Mouse (Mus musculus) embryonic facial prominence, embryonic 12.5 days (tissue): ENCODE data around the gene Igsf6. TPM values are rescaled to one million over a fixed set of nuclear protein-coding genes. Genes with fewer than 3 reads are reported as not detected.

Source experiments
- ATAC-seq: fragments of 200-750 bp; cut with Nextera tagmentation; 2 replicates; pipeline ENCODE4 v1.8.0; 2017; ENCODE audit not compliant: insufficient number of reproducible peaks, insufficient read depth, low FRiP score, low TSS enrichment
- H3K27ac ChIP-seq: fragments of 300-500 bp; sonication (generic); 2 replicates; pipeline ENCODE4 v1.5.1; 2016; ENCODE audit warnings: mild to moderate bottlenecking
- H3K27me3 ChIP-seq: fragments of 300-500 bp; sonication (generic); 2 replicates; pipeline ENCODE4 v1.6.1; 2016; ENCODE audit warnings: mild to moderate bottlenecking, moderate library complexity
- H3K36me3 ChIP-seq: fragments of 300-500 bp; sonication (generic); 2 replicates; pipeline ENCODE4 v1.6.1; 2016; ENCODE audit warnings: mild to moderate bottlenecking
- H3K4me1 ChIP-seq: fragments of 300-500 bp; sonication (generic); 2 replicates; pipeline ENCODE4 v1.6.1; 2016
- H3K4me2 ChIP-seq: fragments of 300-500 bp; sonication (generic); replicated peaks from 2 replicates; pipeline ENCODE4 v1.6.1; 2016; ENCODE audit warnings: mild to moderate bottlenecking, moderate library complexity
- H3K4me3 ChIP-seq: fragments of 300-500 bp; sonication (generic); 2 replicates; pipeline ENCODE4 v1.5.1; 2016; ENCODE audit warnings: mild to moderate bottlenecking
- H3K9ac ChIP-seq: fragments of 300-500 bp; sonication (generic); 2 replicates; pipeline ENCODE4 v1.6.1; 2016; ENCODE audit warnings: mild to moderate bottlenecking, moderate library complexity
- H3K9me3 ChIP-seq: fragments of 300-500 bp; sonication (generic); 2 replicates; pipeline ENCODE4 v1.6.1; 2016; ENCODE audit warnings: mild to moderate bottlenecking, moderate library complexity
- WGBS: fragments of 180-500 bp; shearing (Covaris S2); methylation state at CpG from one replicate; pipeline ENCODE4 v1.1.7; 2016; 5-methylcytosine and 5-hydroxymethylcytosine counted together
- polyA plus RNA-seq: library from polyadenylated mRNA; unstranded; fragments of >200 nt; fragmentation: Nextera tagmentation; extraction: Ambion mirVana; gene quantifications from 2 replicates; pipeline ENCODE4 v1.2.1, GENCODE M21; 2016

Gene Igsf6
- polyA plus RNA-seq, 1 experiment from 2014 or later = 1.1 TPM

GRCm38 (mm10) chr7:121026300-121026699 is 48.1 kb downstream of the Igsf6 start:
- 66% methylated on average over 3 of the region's 3 CpGs for WGBS
- Histone ChIP-seq H3K4me1 (no peaks in the 10 kb centered on the region), H3K9ac (no peak overlapping the region), H3K27me3 (0 out of 2 replicates have a peak, but pooled peaks cover 3% of the 10 kb centered on the region), H3K27ac (no peak overlapping the region), H3K4me3 (no peak overlapping the region), H3K4me2 (no peak overlapping the region), H3K36me3 (no peaks in the 10 kb centered on the region), H3K9me3 (no peaks in the 10 kb centered on the region)
- ATAC-seq = no peak

- no peaks in the 10 kb centered on the region for H3K36me3 ChIP-seq
- H3K4me2 ChIP-seq = no peak overlapping the region
- WGBS = 76% methylated on average over 6 of the region's 6 CpGs
- H3K27me3 ChIP-seq = no peaks in the 10 kb centered on the region
- no peak overlapping the region for H3K9ac ChIP-seq
- no peak overlapping the region for H3K27ac ChIP-seq
- H3K9me3 ChIP-seq = no peaks in the 10 kb centered on the region
- no peak for ATAC-seq
- no peaks in the 10 kb centered on the region for H3K4me1 ChIP-seq
- H3K4me3 ChIP-seq = no peak overlapping the region
Measured at GRCm38 (mm10) chr7:121025221-121026008, 49.0 kb downstream of the Igsf6 start.

- Histone ChIP-seq H3K27me3 (no peaks in the 10 kb centered on the region), H3K36me3 (no peaks in the 10 kb centered on the region), H3K4me2 (no peak overlapping the region), H3K27ac (no peak overlapping the region), H3K4me3 (no peak overlapping the region), H3K9ac (no peak overlapping the region), H3K9me3 (no peaks in the 10 kb centered on the region), H3K4me1 (no peaks in the 10 kb centered on the region)
- ATAC-seq = no peak
- WGBS = 36% methylated on average over 8 of the region's 8 CpGs
Measured at GRCm38 (mm10) chr7:121020277-121020676, 54.1 kb downstream of the Igsf6 start.

GRCm38 (mm10) chr7:121018778-121019177 is 55.6 kb downstream of the Igsf6 start:
- no peak overlapping the region for H3K9ac ChIP-seq
- H3K27ac ChIP-seq = no peak overlapping the region
- WGBS = 82% methylated on average over 3 of the region's 3 CpGs
- ATAC-seq = no peak
- H3K4me2 ChIP-seq = no peak overlapping the region
- H3K4me3 ChIP-seq = no peak overlapping the region
- no peaks in the 10 kb centered on the region for H3K9me3 ChIP-seq
- no peaks in the 10 kb centered on the region for H3K27me3 ChIP-seq
- H3K4me1 ChIP-seq = no peaks in the 10 kb centered on the region
- H3K36me3 ChIP-seq = no peaks in the 10 kb centered on the region

GRCm38 (mm10) chr7:121014486-121014885 is 59.9 kb downstream of the Igsf6 start:
- Histone ChIP-seq H3K9me3 (no peaks in the 10 kb centered on the region), H3K4me1 (peaks cover 11% of the 10 kb centered on the region), H3K27me3 (no peaks in the 10 kb centered on the region), H3K9ac (no peak overlapping the region), H3K4me2 (no peak overlapping the region), H3K27ac (no peak overlapping the region), H3K4me3 (no peak overlapping the region), H3K36me3 (no peaks in the 10 kb centered on the region)
- WGBS = 90% methylated on average over 10 of the region's 10 CpGs
- no peak for ATAC-seq

Other genes with a start within 250 kb of the Igsf6 start
- 38.7 and 39.4 TPM in 2 replicates for gene Eef2k, start 231.7 kb downstream of the Igsf6 start, polyA plus RNA-seq
- gene Polr3e, start 156.8 kb downstream of the Igsf6 start, polyA plus RNA-seq = 41.2 and 42.7 TPM in 2 replicates
- 13.8 and 14.3 TPM in 2 replicates for gene Cdr2, start 92.3 kb downstream of the Igsf6 start, polyA plus RNA-seq
- gene Mfsd13b, start 92.1 kb downstream of the Igsf6 start, polyA plus RNA-seq = 0.45 TPM in 1 of 2 replicates, not detected in the other
- 211 and 228 TPM in 2 replicates for gene Mettl9, start 40.1 kb downstream of the Igsf6 start, polyA plus RNA-seq
- gene Otoa, start 7.1 kb upstream of the Igsf6 start, polyA plus RNA-seq = 0.23 and 0.38 TPM in 2 replicates